Mouse (Mus musculus) Patski (cell line): Measurements from ENCODE around the gene Tex19.1. TPM values are rescaled to one million over a fixed set of nuclear protein-coding genes. Genes with fewer than 3 reads are reported as not detected.

Source experiments
- ATAC-seq: fragments of 100-300 bp; one replicate; pipeline ENCODE4 v1.8.0; 2021
- CTCF ChIA-PET: fragments of 350-600 bp; sonication (Branson Sonifier 250); formaldehyde crosslinking; loops from one replicate; lab custom pipeline; 2022; ENCODE audit warnings: inconsistent platforms; lab: Charles Lee
- POLR2A ChIA-PET: fragments of 350-600 bp; sonication (Branson Sonifier 250); formaldehyde crosslinking; loops from one replicate; lab custom pipeline; 2022; ENCODE audit warnings: antibody characterized with exemption, inconsistent platforms; lab: Charles Lee
- DNase-seq: peaks from one replicate; pipeline ENCODE4 v3.0.0-alpha.2; 2011; ENCODE audit warnings: low read depth, low spot score
- H3K27me3 ChIP-seq: fragments of 371-371 bp; one replicate; pipeline ENCODE4 v1.5.1; 2021
- CTCF ChIP-seq: fragments of 100-300 bp; IDR thresholded peaks from one replicate; pipeline ENCODE4 v1.5.1; 2021
- in situ Hi-C: fragments of 300-500 bp; cut with MboI; formaldehyde crosslinking; loops from 3 replicates; pipeline ENCODE4 v1.11.1; 2018; ENCODE audit warnings: low pct_unique_long_range_greater_than_20kb, mixed read lengths
- polyA plus RNA-seq: library from polyadenylated mRNA; unstranded; gene quantifications from one replicate; pipeline ENCODE4 v1.2.3, GENCODE M21; 2021

Gene Tex19.1
- polyA plus RNA-seq, 1 experiment from 2014 or later, result not detected

GRCm38 (mm10) chr11:121137682-121138081 lies 8.3 kb upstream of the Tex19.1 start:
- ChIA-PET POLR2A (no interaction called here), CTCF (no interaction called here)
- peaks cover 29% of the 10 kb centered on the region for H3K27me3 ChIP-seq
- no peak for ATAC-seq
- TF ChIP-seq CTCF, result no peak
- DNase-seq, result no peak
- in situ Hi-C loops, result no loop called here

- ATAC-seq (no peak), DNase-seq (no peak)
- in situ Hi-C loops, result no loop called here
- ChIA-PET CTCF (interaction anchor here (2.0 kb wide), 1 partner anchor 12 kb away, joined by 4 read pairs; no protein-coding TSS in a partner anchor), POLR2A (no interaction called here)
- H3K27me3 ChIP-seq, result peaks cover 22% of the 10 kb centered on the region
- TF ChIP-seq CTCF, result peak; percentile 7
These were observed 7.2 kb upstream of the Tex19.1 start for GRCm38 (mm10) chr11:121138732-121139131.

- in situ Hi-C loops, result no loop called here
- POLR2A ChIA-PET, result no interaction called here
- DNase-seq, result no peak
These were observed 2.5 kb upstream of the Tex19.1 start for GRCm38 (mm10) chr11:121143325-121144015.

GRCm38 (mm10) chr11:121148193-121148592 lies 2.2 kb downstream of the Tex19.1 start:
- ATAC-seq (no peak), DNase-seq (no peak)
- in situ Hi-C loops, result no loop called here
- ChIA-PET POLR2A (no interaction called here), CTCF (no interaction called here)
- no peaks in the 10 kb centered on the region for H3K27me3 ChIP-seq
- no peak for TF ChIP-seq CTCF

More at GRCm38 (mm10) chr11:121143325-121144015, 2.5 kb upstream of the Tex19.1 start:
- H3K27me3 ChIP-seq, result no peaks in the 10 kb centered on the region
- no peak for TF ChIP-seq CTCF
- no peak for ATAC-seq
- CTCF ChIA-PET, result no interaction called here

GRCm38 (mm10) chr11:121154203-121154602 lies 8.3 kb downstream of the Tex19.1 start:
- ATAC-seq (no peak), DNase-seq (no peak)
- peaks cover 11% of the 10 kb centered on the region for H3K27me3 ChIP-seq
- CTCF ChIA-PET, result interaction anchor here (1.2 to 1.4 kb wide), 2 partner anchors 13 to 96 kb away, joined by 3 read pairs; no protein-coding TSS in a partner anchor
- POLR2A ChIA-PET, result interaction anchor here (0.8 kb wide), 1 partner anchor 16 kb away, joined by 3 read pairs; no protein-coding TSS in a partner anchor
- in situ Hi-C loops, result no loop called here
- TF ChIP-seq CTCF, result no peak

GRCm38 (mm10) chr11:121156411-121156891 lies 10.5 kb downstream of the Tex19.1 start:
- in situ Hi-C loops, result no loop called here
- no peak for ATAC-seq
- CTCF ChIA-PET, result no interaction called here
- POLR2A ChIA-PET, result no interaction called here
- H3K27me3 ChIP-seq, result peaks cover 11% of the 10 kb centered on the region
- TF ChIP-seq CTCF, result no peak
- DNase-seq, result no peak

- ATAC-seq (no peak), DNase-seq (no peak)
- ChIA-PET POLR2A (no interaction called here), CTCF (no interaction called here)
- TF ChIP-seq CTCF, result no peak
- H3K27me3 ChIP-seq, result peaks cover 11% of the 10 kb centered on the region
- in situ Hi-C loops, result no loop called here
These were observed 14.0 kb downstream of the Tex19.1 start, which contains the start of gene Uts2r for GRCm38 (mm10) chr11:121159971-121160370. Gene Uts2r, plus strand, starts transcription at chr11:121160271.

- peaks cover 11% of the 10 kb centered on the region for H3K27me3 ChIP-seq
- TF ChIP-seq CTCF, result no peak
- in situ Hi-C loops, result no loop called here
- ATAC-seq, result no peak
- DNase-seq, result no peak
- ChIA-PET CTCF (no interaction called here), POLR2A (no interaction called here)
These were observed 14.8 kb downstream of the Tex19.1 start for GRCm38 (mm10) chr11:121160636-121161346.

- no peak for ATAC-seq
- no peak for TF ChIP-seq CTCF
- CTCF ChIA-PET, result no interaction called here
- POLR2A ChIA-PET, result no interaction called here
- no peak for DNase-seq
- H3K27me3 ChIP-seq, result peaks cover 2% of the 10 kb centered on the region
- in situ Hi-C loops, result no loop called here
These were observed 17.8 kb downstream of the Tex19.1 start for GRCm38 (mm10) chr11:121163751-121164150.

- in situ Hi-C loops, result no loop called here
- ChIA-PET CTCF (no interaction called here), POLR2A (no interaction called here)
- H3K27me3 ChIP-seq, result no peaks in the 10 kb centered on the region
- TF ChIP-seq CTCF, result no peak
- DNase-seq, result no peak
- ATAC-seq, result no peak
These were observed 27.3 kb downstream of the Tex19.1 start for GRCm38 (mm10) chr11:121173203-121173602.

GRCm38 (mm10) chr11:121174234-121174633 lies 28.3 kb downstream of the Tex19.1 start:
- DNase-seq, result no peak
- ATAC-seq, result no peak
- in situ Hi-C loops, result no loop called here
- POLR2A ChIA-PET, result no interaction called here
- TF ChIP-seq CTCF, result no peak
- CTCF ChIA-PET, result no interaction called here
- H3K27me3 ChIP-seq, result no peaks in the 10 kb centered on the region
